Mouse (Mus musculus) kidney, adult 2 months (tissue): ENCODE results near the gene Defb15. TPM values are rescaled to one million over a fixed set of nuclear protein-coding genes. Genes with fewer than 3 reads are reported as not detected.

Experiments
- DNase-seq: peaks from one replicate; pipeline ENCODE4 v3.0.0; 2021
- H3K27ac ChIP-seq: fragments of 200-500 bp; 2 replicates; pipeline ENCODE4 v1.5.1; 2012; ENCODE audit warnings: low read depth, low read length, control low read depth, inconsistent platforms; ENCODE audit not compliant: insufficient read depth
- H3K27me3 ChIP-seq: fragments of 200-500 bp; replicated peaks from 2 replicates; pipeline ENCODE4 v1.6.1; 2012; ENCODE audit warnings: mild to moderate bottlenecking, moderate library complexity, low read length, inconsistent platforms; ENCODE audit not compliant: control insufficient read depth, insufficient read depth
- H3K36me3 ChIP-seq: fragments of 200-500 bp; 2 replicates; pipeline ENCODE4 v1.6.1; 2012; ENCODE audit warnings: mild to moderate bottlenecking, moderate library complexity, low read length, inconsistent platforms; ENCODE audit not compliant: control insufficient read depth, insufficient read depth
- H3K4me1 ChIP-seq: fragments of 200-500 bp; 2 replicates; pipeline ENCODE4 v1.6.1; 2011; ENCODE audit warnings: low read length; ENCODE audit not compliant: control insufficient read depth, insufficient read depth
- H3K4me3 ChIP-seq: fragments of 200-500 bp; 2 replicates; pipeline ENCODE4 v1.5.1; 2011; ENCODE audit warnings: mild to moderate bottlenecking, low read depth, low read length, control low read depth; ENCODE audit not compliant: insufficient read depth
- CTCF ChIP-seq: fragments of 200-500 bp; conservative IDR thresholded peaks from 2 replicates; pipeline ENCODE4 v1.5.1; 2011; ENCODE audit warnings: low read depth, mild to moderate bottlenecking, control low read depth, low read length, moderate library complexity, mixed read lengths; ENCODE audit not compliant: insufficient read depth, insufficient read length
- POLR2A ChIP-seq: fragments of 200-500 bp; IDR thresholded peaks from one replicate; pipeline ENCODE4 v1.6.1; 2011; ENCODE audit warnings: low read depth, low read length, control low read depth
- WGBS: fragments of 180-500 bp; shearing (Covaris S2); methylation state at CpG from one replicate; pipeline ENCODE4 v1.1.7; 2018; 5-methylcytosine and 5-hydroxymethylcytosine counted together
- polyA plus RNA-seq: library from polyadenylated mRNA; depleted of rRNA; stranded (reverse); fragments of >200 nt; gene quantifications from 2 replicates; pipeline ENCODE4 v1.2.3, GENCODE M21; 2012; rRNA removed

The Defb15 gene
- not detected in 2 replicates for polyA plus RNA-seq

- no peak within 1 kb of the TSS for H3K27ac ChIP-seq
- no peak for DNase-seq
- no peak within 1 kb of the TSS for H3K4me3 ChIP-seq
- 73% methylated on average over 6 of the region's 6 CpGs for WGBS
- H3K36me3 ChIP-seq: no peaks in the 10 kb centered on the region
- H3K4me1 ChIP-seq: no peaks in the 10 kb centered on the region
- H3K27me3 ChIP-seq: no peaks in the 10 kb centered on the region
- TF ChIP-seq POLR2A: no peak
Measured at GRCm38 (mm10) chr8:21932610-21933009, at the start of gene Defb15. TSS of gene Defb15 (minus strand) at chr8:21932710.

- 64% methylated on average over 8 of the region's 8 CpGs for WGBS
- Histone ChIP-seq H3K36me3 (no peaks in the 10 kb centered on the region), H3K27ac (no peak overlapping the region), H3K4me1 (no peaks in the 10 kb centered on the region), H3K4me3 (no peak overlapping the region), H3K27me3 (no peaks in the 10 kb centered on the region)
- peak; percentile 50 for TF ChIP-seq CTCF
- no peak for TF ChIP-seq POLR2A
- peak; percentile 27 for DNase-seq
Measured at GRCm38 (mm10) chr8:21981664-21982337, 49.3 kb upstream of the Defb15 start.

- H3K4me1 ChIP-seq: no peaks in the 10 kb centered on the region
- TF ChIP-seq CTCF: no peak
- TF ChIP-seq POLR2A: no peak
- H3K27ac ChIP-seq: no peak overlapping the region
- 61% methylated on average over 4 of the region's 4 CpGs for WGBS
- no peak for DNase-seq
- no peaks in the 10 kb centered on the region for H3K27me3 ChIP-seq
- H3K4me3 ChIP-seq: no peak overlapping the region
- H3K36me3 ChIP-seq: no peaks in the 10 kb centered on the region
Measured at GRCm38 (mm10) chr8:21978193-21978592, 45.7 kb upstream of the Defb15 start.

GRCm38 (mm10) chr8:21969475-21969874 is 37.0 kb upstream of the Defb15 start, which contains the start of gene Ccdc70:
TSS of gene Ccdc70 (plus strand) at chr8:21969775.
- no peak for TF ChIP-seq POLR2A
- no peak for TF ChIP-seq CTCF
- 89% methylated on average over 3 of the region's 3 CpGs for WGBS
- H3K27ac ChIP-seq: no peak within 1 kb of the TSS
- H3K4me3 ChIP-seq: no peak within 1 kb of the TSS
- no peaks in the 10 kb centered on the region for H3K27me3 ChIP-seq
- DNase-seq: no peak
- no peaks in the 10 kb centered on the region for H3K4me1 ChIP-seq
- H3K36me3 ChIP-seq: no peaks in the 10 kb centered on the region

GRCm38 (mm10) chr8:21966646-21967045 is 34.1 kb upstream of the Defb15 start:
- DNase-seq: no peak
- H3K27ac ChIP-seq: no peak overlapping the region
- H3K4me3 ChIP-seq: no peak overlapping the region
- no peaks in the 10 kb centered on the region for H3K27me3 ChIP-seq
- H3K4me1 ChIP-seq: no peaks in the 10 kb centered on the region
- WGBS: 71% methylated on average over 1 of the region's 1 CpGs
- no peaks in the 10 kb centered on the region for H3K36me3 ChIP-seq
- no peak for TF ChIP-seq POLR2A
- TF ChIP-seq CTCF: no peak

GRCm38 (mm10) chr8:21958414-21958813 is 25.9 kb upstream of the Defb15 start, which contains the start of gene Fam90a1a:
TSS of gene Fam90a1a (plus strand) at chr8:21958714.
- TF ChIP-seq CTCF (no peak), POLR2A (no peak)

GRCm38 (mm10) chr8:21956336-21956735 is 23.8 kb upstream of the Defb15 start:
- H3K36me3 ChIP-seq: no peaks in the 10 kb centered on the region
- no peak overlapping the region for H3K4me3 ChIP-seq
- no peaks in the 10 kb centered on the region for H3K27me3 ChIP-seq
- H3K27ac ChIP-seq: no peak overlapping the region
- DNase-seq: no peak
- TF ChIP-seq CTCF (no peak), POLR2A (no peak)
- no peaks in the 10 kb centered on the region for H3K4me1 ChIP-seq
- WGBS: 80% methylated on average over 3 of the region's 3 CpGs

More at GRCm38 (mm10) chr8:21958414-21958813, 25.9 kb upstream of the Defb15 start, which contains the start of gene Fam90a1a:
- Histone ChIP-seq H3K36me3 (no peaks in the 10 kb centered on the region), H3K27ac (no peak within 1 kb of the TSS), H3K27me3 (no peaks in the 10 kb centered on the region), H3K4me3 (no peak within 1 kb of the TSS), H3K4me1 (no peaks in the 10 kb centered on the region)
- WGBS: 79% methylated on average over 2 of the region's 2 CpGs
- DNase-seq: no peak
